Mouse (Mus musculus): ENCODE measurements around the gene Sugct. TPM values are rescaled to one million over a fixed set of nuclear protein-coding genes. Genes with fewer than 3 reads are reported as not detected.

Gene Sugct
- total and polyA plus RNA-seq, 3 experiments, result 1.0 to 3.0 TPM; not detected in 1

DNA sequence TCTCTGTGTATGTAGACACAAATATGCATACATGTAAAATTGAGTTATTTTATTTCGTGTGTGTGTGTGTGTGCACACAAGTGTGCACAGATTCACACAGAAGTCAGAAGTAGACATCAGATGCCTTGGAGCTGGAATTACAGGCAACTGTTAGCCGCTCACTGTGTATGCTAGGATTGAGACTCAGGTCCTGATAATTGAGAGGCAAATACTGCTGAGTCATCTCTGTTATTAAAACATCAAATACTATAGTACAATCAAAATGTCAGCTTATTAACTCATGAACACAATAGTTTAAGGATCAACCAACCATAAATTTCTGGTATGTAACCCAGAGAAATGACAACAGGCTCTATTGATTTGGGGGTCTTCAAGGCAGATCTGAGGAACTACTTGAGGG lies 883.1 kb downstream of the Sugct start:
- no peaks in the 10 kb centered on the region for H3K79me2 ChIP-seq (ENCODE audit: control insufficient read depth, insufficient read depth, low read length, poor library complexity)
- TF ChIP-seq SIN3A (IDR thresholded peaks at IDR 0.05; ENCODE audit: low read length), result no peak
- TF ChIP-seq NRF1 (IDR thresholded peaks at IDR 0.05; ENCODE audit: insufficient read depth, low read depth, low read length, poor library complexity, severe bottlenecking), result no peak
- H3K27me3 ChIP-seq (ENCODE audit: control insufficient read depth in 1 of 2, insufficient read depth in 2 of 2, low read length in 2 of 2), result no peaks in the 10 kb centered on the region
- H3K9ac ChIP-seq (ENCODE audit: control insufficient read depth, low read depth, low read length, poor library complexity, severe bottlenecking), result no peak overlapping the region
- no peak overlapping the region for H3K4me3 ChIP-seq (ENCODE audit: control insufficient read depth in 1 of 2, insufficient read depth in 1 of 2, low read depth in 2 of 2, low read length in 2 of 2)
- no peaks in the 10 kb centered on the region for H3K4me1 ChIP-seq (ENCODE audit: control insufficient read depth in 1 of 2, insufficient read depth in 2 of 2, low read length in 2 of 2)
- no peak for DNase-seq (ENCODE audit: low read depth, low spot score)
- no peaks in the 10 kb centered on the region for H3K36me3 ChIP-seq (ENCODE audit: control insufficient read depth in 1 of 2, insufficient read depth in 2 of 2, low read length in 2 of 2)
- H3K9me3 ChIP-seq (replicated peaks; ENCODE audit: insufficient read depth, low read length), result no peaks in the 10 kb centered on the region
- no peak overlapping the region for H3K27ac ChIP-seq (ENCODE audit: control insufficient read depth, low read depth, low read length)

Other genes starting within 250 kb of the Sugct start
- gene Mplkip, start 361 bp downstream of the Sugct start, total RNA-seq (2012; rRNA removed), result 20.1 and 21.4 TPM in 2 replicates
- 10 to 100 TPM in 1 of 2 experiments, not detected in 1; 39.1 TPM for gene Mplkip, start 361 bp downstream of the Sugct start, polyA plus RNA-seq (2012; ENCODE audit: insufficient read depth in 1 of 2, insufficient read length in 2 of 2, low read depth in 1 of 2, low replicate concordance in 2 of 2, missing spikeins in 1 of 2)
- 27.2 and 28.7 TPM in 2 replicates for gene Cdk13, start 109.5 kb upstream of the Sugct start, total RNA-seq (2012; rRNA removed)
- 10 to 100 TPM in 1 of 2 experiments, not detected in 1; 43.7 TPM for gene Cdk13, start 109.5 kb upstream of the Sugct start, polyA plus RNA-seq (2012; ENCODE audit: insufficient read depth in 1 of 2, insufficient read length in 2 of 2, low read depth in 1 of 2, low replicate concordance in 2 of 2, missing spikeins in 1 of 2)
- gene Rala, start 248.7 kb upstream of the Sugct start, total RNA-seq (2012; rRNA removed), result 12.9 and 13.1 TPM in 2 replicates
- 10 to 100 TPM in 1 of 2 experiments, not detected in 1; 30.7 TPM for gene Rala, start 248.7 kb upstream of the Sugct start, polyA plus RNA-seq (2012; ENCODE audit: insufficient read depth in 1 of 2, insufficient read length in 2 of 2, low read depth in 1 of 2, low replicate concordance in 2 of 2, missing spikeins in 1 of 2)